Mouse (Mus musculus) CD4-positive, CD25-positive, alpha-beta regulatory T cell, adult 4 months (primary cell): ENCODE data around the gene Kat7. TPM values are rescaled to one million over a fixed set of nuclear protein-coding genes. Genes with fewer than 3 reads are reported as not detected.

Source experiments
- ATAC-seq: one replicate; pipeline ENCODE4 v1.8.0; 2017
- polyA plus RNA-seq, 2 experiments: library from polyadenylated mRNA; unstranded; fragments of 100-300 nt; shearing (Covaris generic); gene quantifications; one replicate each; pipeline ENCODE4 v1.2.1; 2017

Gene Kat7
- polyA plus RNA-seq, result 10 to 100 TPM; 44.9 to 65.7 TPM

DNA sequence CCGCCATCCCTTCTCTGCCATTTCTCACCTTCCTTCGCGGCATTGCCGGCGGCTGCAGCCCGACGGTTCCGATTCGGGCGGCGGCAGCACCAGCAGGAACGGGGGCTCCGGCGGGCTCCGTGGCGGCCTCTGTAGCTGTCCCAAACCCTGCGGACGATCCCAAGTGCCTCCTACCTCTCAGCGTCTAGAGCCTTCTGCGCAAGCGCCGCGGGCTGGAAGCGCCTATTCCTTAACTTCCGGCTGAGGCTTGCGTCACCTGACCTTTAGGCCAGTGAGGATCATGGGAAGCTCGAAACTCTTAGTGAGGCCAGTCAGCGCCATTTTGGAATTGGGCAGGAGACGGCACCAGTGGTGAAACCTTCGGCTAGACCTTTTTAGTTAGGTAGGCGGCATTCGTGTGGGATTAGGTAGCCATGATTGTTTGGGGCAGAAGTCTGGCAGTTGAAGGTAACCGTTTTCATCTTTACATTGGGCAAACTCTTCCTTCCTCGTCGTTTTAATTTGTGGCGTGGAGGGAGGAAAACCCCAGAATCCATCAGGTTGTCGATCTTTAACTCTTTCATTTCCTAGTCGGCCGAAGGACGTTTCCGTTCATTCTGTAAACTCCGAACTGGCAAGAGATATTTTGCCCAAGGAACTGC lies at the start of gene Kat7:
TSS of gene Kat7 (minus strand) at position 240 of the 641 bp plus-strand sequence.
- peak; percentile 86 for ATAC-seq

DNA sequence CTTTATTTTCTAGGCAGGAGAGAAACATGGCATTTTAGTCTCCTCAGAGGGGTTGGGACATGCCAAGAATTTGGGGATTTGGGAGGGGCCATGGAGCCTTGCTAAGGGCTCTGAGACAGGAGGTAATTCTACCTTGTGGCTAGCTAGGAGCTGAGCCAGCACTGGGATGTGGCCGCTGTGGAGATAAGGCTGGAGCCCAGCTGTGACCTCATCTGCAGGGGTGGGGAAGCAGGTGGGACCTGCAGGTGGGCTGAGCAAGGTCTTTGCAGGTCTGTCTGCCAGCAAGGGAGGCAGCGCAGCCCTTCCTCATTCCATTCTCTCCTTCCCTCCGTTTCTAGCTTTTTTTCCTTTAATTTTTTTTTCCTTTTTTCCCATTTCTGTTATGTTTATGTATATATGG lies 48.2 kb upstream of the Kat7 start:
- no peak for ATAC-seq

DNA sequence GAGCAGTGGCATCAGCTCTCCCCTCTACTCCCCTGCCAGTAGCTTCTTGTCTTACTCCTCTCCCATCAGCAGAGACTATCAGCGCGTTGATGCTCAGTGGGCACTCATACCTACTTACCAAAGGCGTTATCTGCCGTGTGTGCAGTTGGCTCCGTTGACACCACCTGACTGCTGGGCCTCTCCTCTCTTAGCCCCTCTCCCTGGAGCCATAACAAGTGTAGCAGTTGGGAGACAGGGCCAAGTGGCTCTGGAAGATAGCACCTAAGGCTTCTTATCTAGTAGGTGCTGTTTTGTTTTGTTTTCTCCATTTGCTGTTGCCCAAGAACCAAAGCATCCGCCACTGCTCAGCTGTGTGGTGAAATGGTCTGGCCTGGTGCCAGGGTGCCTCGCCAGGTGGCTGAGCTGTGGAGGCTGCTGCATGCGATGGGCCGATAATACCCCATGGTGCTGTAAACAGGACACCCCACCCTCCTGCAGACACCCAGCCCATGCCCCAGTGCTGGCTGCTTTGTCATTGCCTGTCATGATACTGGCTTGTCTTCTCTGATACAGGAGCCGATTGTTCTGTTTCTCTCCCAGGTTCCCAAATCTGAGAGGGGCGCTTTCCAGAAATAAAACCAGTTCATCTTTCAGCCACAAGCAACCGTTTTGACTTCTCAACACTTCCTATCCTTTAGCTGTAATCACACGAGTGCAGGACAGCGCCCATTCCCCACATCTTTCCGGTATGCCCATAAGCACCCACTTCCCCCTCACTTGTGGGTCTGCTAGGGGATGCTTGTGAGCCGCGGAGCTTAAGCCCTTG lies 46.6 kb upstream of the Kat7 start:
- ATAC-seq, result peak; percentile 87

DNA sequence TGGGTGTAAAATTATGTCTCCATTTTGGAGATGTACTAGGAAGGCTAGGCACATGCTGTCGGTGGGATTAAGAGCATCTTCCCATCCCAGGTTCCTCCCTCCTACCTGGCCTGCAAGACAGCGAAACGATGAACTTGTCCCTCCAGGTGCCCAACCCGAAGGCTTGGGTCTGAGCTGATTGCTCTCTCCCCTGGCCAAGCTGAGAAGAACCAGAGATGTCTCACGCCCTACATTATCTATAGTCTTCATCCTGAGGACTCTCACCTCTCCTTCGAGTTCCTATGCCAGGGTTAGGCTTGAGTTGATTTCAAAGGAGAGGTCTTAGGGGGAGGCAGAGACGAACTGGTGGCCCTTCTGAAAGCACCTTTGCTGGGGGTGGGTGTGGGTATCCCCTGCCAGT lies 46.0 kb upstream of the Kat7 start:
- no peak for ATAC-seq

DNA sequence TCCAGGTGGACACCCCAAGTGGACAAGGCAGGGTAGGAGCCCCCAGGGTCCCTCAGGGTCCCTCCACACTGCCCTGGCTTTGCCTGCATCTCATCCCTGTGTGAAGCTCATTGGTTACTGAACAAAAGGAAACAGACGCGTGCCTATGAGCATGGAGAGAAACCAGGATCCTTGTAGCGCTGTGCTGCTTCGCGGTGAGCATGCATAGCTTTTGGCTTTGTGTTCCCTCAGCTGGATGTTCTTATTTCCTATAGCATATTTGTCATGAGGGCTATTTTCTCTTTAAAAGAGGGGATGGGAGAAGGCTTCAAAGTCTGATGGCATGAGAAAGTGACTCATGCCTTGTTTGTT lies 45.6 kb upstream of the Kat7 start:
- no peak for ATAC-seq

DNA sequence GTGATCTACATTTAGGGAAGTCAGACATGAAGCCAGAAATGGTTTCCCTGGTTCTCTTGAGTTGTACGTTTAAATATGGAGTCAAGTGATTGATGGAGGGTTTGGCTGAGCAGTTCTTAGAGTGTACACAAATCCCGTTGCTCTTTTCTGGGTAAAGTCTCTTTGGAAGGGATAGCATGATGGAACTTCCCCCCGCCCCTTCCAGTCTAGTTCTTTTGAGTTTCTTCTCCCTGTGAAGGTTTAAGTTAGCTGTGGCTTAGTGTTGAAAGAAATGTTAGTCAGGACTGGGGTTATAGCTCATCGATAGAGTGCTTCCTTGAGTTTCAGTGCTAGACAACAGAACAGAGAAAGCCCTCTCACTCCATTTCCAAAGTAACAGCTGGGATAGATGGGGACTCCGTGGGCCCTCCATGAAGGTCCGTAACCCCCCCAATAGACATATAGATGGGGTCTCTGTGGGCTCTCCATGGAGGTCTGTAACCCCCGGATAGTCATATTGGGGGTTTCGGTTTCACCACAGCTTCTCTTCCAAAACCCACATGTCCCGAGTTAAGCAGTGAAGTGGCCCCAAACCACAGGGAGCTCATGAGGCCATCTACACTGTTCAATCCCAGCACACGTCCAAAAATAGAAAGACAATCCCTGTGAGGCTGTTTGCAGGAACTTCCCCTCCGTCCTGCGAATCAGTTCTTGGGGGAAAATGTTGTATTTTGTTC lies 45.1 kb upstream of the Kat7 start:
- ATAC-seq, result no peak

DNA sequence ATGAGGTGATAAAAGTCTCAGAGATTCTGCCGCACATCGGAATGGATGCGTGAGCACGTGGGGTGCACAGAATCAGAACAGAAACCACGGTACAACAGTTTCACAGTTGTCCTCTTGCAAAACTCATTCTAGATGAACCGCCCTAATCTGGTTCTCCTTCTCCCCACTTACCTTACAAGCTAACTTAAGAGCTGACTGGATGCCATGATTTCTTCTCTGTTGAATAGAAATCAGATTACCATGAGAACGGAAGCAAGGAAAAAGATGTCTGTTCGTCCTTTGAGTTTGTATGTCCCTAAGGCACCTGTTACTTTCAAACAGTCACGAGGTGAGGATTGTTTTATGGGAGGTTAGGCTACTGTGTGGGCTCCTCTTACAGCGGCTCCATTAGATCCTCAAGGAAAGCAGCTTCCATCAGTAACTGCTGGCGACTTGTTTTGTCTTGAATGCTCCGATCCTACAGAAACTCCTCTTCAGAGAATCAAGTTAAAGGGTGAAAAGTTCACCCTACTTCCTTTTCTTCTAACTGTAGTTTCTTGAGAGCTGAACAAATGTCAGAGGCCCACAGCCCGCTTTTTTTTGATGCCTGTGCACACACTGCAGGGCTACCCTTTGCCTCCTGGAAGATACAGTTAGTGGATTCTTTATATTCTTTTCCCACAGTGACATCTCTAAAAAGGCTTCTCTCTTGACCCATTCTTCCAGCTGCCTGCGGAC lies 44.3 kb upstream of the Kat7 start:
- no peak for ATAC-seq

DNA sequence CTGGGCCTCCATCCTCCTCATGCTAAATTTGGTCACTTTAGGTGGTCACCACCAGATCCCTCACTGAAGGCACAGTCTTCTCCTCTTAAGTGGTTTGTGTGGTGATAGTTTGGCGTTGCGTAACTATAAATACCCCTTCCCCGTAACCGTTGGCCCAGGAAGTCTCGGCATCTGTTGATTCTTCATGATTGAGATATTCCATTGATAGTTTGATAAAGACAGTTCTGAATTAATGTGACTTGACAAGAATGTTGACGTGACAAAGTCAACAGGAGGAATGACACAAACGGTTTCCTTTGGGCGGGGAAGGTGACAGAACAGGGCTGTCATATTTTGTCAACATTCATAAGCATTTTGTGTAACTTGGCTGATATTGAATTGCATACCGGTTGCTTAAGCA lies 43.2 kb upstream of the Kat7 start:
- ATAC-seq, result peak; percentile 7

DNA sequence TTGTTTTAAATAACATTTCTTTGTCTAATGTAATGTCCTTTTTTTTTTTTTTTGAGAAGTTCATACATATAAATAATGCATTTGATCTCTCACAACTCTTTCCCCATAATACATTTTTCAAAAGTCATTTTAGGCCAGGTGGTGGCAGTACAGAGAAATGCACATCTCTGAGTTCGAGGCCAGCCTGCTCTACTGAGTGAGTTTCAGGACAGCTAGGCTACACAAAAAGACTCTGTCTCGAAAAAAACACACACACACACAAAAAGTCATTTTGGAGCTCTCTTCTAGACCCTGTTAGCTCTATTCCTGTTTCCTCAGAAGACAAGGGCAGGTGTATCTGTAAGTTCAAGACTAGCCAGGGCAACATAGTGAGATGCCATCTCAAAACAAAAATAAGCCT lies 42.6 kb upstream of the Kat7 start:
- ATAC-seq, result no peak

DNA sequence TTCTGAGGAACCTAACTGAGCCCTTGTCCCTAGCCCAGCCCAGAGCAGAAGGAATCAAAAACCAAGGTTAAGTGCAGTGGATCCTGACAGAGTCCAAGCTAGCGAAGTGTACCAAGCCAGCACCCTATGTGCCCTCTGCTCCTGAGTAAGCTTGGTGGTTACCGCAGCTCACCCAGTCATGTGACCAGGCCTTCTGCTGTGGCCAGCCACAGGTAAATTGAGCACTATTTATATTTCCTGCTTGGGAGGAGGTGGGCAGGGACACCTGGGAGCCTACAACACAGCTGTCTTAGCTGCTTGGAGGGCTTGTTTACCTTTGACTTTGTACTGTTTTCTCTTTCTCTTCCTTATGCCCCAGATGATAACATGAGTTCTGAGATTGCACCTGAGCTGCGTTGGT lies 40.9 kb upstream of the Kat7 start:
- ATAC-seq, result peak; percentile 37

DNA sequence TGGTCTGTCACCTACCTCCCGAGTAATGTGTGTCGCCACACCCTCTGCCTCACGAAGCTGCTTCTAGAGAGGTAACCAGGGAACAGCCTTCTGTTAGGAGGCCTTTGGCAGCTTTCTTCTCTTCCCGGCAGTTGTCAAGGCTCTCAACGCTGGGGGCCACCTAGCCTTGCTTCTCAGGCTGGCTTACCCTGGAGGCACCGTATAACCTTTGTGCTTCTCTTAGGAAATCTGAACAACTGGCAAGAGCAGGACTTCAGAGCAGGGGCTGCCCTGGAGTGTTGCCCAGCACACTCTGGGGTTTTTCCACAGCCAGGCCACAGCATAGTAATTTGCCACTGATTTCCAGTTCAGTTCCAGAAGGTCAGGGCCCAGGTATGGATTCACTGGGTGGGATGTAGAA lies 40.2 kb upstream of the Kat7 start:
- no peak for ATAC-seq

DNA sequence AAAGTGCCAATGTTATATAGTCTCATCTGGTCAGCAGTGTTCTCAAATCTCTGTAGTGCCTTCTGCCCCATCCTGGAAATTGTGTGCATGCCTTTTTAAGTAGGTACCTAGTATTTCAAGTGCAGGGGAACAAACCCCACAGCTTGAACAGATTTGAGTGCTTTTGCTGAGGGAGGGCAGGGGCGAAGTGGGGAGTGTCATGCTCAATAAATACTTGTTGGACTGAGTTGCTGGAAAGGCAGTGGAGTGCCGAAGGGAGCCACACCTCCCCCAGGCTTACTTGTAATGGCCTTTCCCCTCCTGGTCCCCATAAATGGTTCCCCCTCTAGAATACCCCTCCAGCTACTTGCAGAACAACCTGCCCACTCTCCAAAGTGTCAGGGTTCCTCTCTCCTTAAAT lies 34.1 kb upstream of the Kat7 start:
- ATAC-seq, result no peak

DNA sequence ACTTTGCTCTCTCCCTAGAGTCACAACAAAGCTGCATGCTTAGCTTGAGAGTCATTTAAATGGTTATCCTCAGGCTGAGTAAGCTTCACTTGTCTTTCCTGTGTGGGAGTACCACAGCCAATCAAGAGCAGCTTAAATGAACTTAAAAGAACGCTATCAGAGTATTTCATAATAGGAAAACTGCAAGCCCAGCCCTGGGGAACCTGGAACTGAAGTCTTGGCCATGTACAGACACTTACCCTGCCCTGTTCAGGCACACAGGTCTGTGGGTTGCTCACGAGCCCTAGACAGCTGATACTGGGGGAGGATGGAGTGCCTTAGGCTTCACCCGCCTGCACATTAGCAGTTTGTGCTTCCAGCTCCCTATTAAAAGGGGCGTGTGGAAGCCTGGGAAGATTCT lies 33.1 kb upstream of the Kat7 start:
- no peak for ATAC-seq

DNA sequence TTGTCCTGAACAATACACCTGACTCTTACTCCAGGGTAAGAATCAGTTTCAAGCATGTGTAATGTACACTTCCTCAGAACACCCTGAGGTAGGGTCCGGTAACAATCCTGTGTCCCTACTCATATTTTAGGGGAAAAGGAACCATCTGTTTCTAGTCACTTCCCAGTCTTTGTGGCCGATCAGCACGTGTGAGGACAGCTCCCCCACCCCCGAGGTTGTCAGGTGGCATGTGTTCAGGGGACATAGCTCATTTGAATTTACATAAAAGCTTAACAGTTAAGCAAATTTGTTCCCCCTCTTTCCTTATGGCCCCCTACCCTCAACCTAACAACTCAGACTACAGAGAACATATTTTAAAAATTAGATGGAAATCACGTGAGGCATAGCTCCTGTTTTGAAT lies 30.6 kb upstream of the Kat7 start:
- no peak for ATAC-seq

DNA sequence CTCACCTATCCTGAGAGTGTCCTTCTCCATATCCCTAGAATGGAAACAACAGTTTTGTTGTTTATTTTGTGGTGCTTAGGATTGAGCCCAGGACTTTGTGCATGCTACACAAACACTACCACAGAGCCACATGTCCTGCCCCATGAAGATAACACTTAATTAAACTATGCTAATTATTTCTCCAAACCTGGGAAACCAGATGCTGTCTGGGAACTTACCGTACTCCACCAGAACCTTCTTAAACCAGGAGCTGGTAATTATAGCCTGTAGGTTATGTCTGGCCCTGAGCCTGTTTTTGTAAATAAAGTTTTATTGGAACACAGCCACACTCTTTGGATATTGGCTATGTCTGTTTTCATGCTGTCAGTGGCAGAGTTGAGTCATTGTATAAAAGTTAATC lies 30.2 kb upstream of the Kat7 start:
- no peak for ATAC-seq

DNA sequence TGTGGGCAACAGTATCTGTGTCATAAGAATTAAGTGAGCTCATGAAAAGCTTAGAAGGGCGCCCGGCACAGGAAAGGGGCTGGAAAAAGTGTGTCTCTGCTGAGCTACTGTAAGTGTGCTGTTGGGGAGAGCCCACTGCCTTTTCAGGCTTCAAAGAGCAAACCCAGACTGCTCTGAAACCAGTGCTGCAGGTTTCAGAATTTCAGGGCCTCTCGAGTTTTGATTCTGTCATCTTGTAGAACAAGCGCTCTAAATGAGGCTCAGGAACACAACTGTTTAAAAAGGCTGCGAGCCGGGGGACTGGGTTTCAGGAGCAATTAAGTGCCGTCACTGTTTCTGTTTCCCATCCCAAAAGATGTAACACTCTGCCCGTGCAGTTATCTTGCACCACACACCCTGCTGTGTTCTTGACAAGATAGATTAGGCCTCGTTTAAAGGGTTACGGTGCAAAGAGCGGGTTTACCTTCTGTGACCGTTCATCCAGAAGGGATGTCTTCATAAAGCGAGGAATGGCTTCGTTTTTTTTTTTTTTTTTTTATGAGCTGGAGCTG lies 29.5 kb upstream of the Kat7 start:
- ATAC-seq, result no peak

DNA sequence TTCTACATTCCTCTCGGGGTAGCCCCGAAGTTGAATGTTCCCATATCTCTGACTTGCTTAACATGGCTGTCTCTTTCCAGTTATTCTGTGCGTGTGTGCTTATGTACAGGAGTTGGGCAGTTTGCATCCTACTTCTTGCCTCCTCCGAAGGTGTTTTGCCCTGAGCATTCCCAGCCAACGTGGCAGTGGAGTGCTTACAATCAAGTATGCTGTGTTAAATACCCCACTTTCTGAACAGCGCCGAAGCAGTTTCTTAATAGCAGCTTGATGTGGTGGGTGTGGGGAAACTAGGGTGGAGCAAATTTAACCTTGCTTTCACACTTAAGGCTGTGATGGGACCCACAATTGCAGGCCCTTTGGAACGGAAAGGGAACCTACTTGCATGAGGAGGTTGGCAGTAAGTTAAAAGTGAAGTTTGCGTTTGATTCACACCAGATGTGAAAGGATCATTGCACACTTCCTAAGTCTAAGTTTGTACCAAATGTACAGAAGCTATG lies 27.8 kb upstream of the Kat7 start:
- no peak for ATAC-seq

DNA sequence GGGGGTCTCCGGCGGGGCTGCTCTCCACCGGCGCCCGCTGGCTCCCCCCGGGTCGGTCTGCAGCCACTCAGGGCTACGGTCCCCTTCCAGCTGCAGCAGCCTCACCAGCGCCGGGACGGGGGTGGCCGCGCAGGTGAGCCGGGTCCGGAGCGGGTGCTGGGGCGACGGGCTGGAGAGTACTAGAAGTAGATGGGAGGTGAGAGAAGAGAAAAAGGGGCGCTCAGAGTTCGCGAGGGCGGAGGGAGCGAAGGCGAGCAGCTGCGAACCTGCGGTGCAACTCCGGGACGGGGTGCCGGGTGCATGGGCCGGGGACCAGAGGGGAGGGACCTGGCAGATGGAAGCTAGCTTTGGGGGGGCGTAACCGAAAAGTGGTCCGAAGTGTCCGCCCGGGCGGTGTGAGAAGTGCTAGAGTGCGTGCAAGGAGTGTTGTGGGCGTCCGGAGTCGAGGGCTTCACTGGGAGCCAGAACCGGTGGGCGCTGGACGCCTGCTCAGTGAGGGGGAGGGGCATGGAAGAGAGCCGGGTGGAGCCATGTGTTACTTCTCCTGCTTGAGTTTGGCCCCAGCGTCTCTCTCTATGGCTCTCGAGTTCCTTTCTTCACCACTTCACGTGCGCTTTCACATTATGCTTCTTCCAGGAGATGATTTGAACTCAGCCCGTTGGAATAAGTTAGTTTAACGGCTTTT lies 27.2 kb upstream of the Kat7 start:
- ATAC-seq, result peak; percentile 19

DNA sequence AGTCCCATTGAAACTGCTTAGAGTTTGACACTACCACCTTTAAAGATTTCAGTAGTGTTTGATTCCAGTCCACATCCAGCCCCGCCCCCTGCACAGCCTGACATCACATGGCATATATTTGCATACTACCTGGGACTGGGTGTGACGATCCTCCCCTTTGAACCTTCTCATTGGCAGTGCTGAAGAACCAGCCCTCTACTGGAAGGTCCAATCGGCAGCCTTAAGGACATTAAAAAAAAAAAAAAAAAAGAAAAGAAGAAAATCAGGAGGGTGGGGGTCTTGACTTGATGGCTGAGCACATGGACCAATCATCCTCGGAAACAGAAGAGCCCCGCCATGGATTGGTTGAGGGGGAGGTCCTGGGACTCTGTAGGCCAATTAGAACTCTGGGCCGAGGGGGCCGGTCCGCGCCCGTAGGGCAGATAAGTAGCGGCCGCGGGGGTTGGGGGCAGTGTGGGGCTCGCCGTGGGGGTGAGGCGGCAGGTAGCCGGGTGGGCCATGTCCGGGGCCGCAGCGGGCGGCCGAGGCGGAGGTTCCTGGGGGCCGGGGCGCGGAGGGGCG lies 26.6 kb upstream of the Kat7 start, which contains the start of gene Fam117a:
TSS of gene Fam117a (plus strand) at position 451 of the 561 bp plus-strand sequence.
- ATAC-seq, result peak; percentile 91

DNA sequence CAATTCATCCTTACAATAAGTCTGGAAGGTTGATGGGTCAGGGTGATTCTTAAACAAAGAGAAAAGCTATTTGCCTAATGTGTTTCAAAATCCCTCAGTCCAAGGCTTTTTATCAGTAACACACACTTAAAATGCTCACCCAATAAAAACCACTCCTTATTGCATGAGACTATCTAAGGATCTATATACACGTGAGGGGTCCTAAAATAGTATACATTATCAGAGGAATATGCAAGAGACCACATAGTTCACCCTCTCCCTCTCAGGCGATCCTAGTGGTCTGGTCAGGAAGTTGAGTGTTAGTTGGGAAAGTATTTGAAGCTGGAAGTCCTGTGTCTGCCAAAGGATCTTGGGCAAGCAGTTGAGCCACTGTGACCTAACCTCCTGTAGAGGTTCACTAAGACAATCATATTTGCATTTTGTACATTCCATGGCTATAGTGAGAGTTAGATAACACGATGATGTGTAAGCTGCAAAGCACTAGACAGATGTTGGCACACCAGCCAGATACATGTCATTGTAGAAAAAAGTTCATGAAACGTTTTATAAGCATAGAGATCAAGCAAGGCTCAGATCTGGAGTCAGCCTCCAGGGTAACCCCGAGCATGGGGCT lies 24.5 kb upstream of the Kat7 start:
- ATAC-seq, result no peak

DNA sequence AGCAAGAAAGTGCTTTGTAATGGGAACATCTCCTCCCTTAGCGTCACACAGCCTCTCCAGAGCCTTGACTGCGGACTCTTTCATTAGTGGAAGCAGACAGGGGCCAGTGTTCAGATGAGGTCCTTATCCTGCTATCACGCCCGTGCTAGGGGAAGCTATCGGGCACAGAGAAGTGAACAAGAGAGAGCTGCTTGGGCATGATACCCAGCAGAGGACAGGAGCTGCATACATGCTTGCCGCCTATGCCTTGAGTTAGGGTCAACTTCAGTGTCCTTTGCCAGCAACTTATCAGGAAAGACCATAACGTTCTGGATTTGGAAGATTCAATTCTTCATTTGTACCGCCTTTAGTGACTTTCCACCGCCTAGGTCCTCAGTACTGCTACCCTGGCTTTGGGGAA lies 23.8 kb upstream of the Kat7 start:
- ATAC-seq, result no peak
